Mouse (Mus musculus) thymus, postnatal 0 days (tissue): ENCODE measurements around the gene 4930558K02Rik. TPM values are rescaled to one million over a fixed set of nuclear protein-coding genes. Genes with fewer than 3 reads are reported as not detected.
A peak's percentile ranks its signal among the peaks of the same experiment; 100 is the strongest.

Source experiments
- DNase-seq: peaks from one replicate; pipeline ENCODE4 v3.0.0-alpha.2; 2015; ENCODE audit warnings: low spot score
- polyA plus RNA-seq: library from polyadenylated mRNA; unstranded; fragments of >200 nt; fragmentation: Nextera tagmentation; extraction: Ambion mirVana; gene quantifications from 2 replicates; pipeline ENCODE4 v1.2.1, GENCODE M21; 2015

Gene 4930558K02Rik
- polyA plus RNA-seq, 1 experiment from 2014 or later: 0.40 TPM

DNA sequence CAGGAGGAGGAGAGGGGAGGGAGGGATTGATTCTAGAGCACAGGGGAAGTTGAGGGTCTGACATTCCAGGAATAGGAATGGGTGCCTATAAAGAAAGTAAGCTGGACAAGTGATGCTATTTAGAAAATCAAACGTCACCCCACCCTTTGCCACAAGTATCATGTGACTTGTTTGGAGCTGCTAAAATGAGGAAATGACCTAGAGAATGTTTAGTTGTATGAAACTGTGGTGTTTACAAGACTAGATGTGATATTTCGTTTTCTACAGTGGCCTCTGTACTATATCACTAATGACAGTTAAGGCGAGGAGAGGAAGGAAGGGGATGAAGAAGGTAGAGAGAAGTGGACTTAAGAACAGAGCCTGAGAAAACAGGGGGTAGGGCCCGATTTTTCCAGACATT, 19.3 kb upstream of the 4930558K02Rik start:
- no peak for DNase-seq

DNA sequence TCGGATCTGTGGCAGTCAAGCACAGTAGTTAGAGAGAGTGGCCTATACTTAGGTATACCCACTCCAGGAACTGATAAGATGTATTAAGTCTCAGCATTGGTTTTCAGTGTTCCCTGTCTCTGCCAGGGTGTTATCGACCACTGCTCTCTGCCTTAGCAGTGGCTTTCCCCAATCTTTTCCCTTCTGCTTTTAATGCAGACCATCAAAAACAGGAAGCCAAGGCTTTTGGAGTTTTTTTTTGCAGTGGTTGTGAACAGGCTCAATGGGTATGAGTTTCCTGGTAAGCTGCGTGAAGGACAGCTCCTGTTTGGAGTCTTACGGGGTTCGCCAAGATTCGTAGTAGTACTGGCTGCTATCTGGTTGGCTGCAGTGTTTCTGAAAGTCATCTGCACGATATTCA, 13.0 kb upstream of the 4930558K02Rik start:
- DNase-seq: no peak

DNA sequence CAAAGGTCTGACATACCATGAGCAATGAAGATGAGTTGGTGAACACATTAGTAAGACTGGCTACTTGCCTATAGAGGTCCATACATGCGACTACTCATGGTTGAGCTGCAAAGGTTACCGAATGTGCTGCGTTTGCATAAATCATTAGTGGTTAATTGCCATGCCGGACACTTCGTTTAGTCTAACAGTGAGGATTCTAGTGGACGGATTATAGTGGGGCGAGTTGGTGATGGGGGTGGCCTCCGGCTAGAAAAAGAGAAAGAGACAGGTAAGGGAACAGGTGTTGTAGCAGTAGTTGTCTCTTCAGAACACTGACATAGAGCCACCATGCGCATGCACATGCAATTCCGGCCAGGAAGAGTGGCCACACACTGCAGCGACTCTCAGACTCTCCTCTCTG, 12.4 kb upstream of the 4930558K02Rik start:
- DNase-seq: no peak

DNA sequence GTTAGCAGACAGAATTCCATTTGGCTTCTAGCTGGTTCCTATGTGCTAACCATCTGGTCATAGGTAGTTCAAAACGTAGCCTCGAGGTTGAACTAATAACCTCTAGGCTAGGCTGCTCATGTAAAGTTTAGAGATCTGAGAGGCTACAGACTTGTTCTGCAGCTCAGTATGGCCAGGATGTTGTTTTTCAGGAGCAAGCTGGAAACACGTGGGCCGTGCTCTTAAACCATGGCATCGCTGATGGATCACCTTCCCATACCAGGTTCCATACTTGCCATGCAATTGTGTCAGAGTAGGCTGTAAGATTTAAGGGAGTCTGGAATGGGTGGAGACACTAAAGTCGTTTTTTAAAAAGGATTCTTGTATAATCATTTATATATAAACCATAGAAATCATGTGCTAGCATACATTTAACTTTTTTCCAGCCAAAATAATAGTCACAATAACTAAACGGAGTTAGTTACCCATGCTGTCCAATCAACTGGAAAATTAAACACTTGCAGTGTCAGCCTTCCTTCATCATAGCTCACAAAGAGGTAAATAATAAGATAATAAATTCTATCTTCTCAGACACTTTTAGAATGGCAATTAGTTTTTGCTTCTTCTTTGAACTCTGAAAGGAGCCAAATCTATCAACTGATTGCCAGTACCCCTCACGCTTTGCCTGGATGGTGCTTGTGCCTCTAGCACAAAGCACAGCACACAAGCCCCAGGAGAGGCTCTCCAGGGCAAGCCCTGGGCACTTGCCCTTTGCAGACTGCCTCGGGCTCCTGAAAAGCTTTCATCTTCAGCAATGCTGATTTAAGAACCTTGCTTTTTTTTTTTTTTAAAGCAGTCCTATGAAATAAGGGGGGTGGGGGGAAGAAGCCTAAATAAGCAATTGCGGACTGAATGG, 11.5 kb upstream of the 4930558K02Rik start:
- DNase-seq: no peak

DNA sequence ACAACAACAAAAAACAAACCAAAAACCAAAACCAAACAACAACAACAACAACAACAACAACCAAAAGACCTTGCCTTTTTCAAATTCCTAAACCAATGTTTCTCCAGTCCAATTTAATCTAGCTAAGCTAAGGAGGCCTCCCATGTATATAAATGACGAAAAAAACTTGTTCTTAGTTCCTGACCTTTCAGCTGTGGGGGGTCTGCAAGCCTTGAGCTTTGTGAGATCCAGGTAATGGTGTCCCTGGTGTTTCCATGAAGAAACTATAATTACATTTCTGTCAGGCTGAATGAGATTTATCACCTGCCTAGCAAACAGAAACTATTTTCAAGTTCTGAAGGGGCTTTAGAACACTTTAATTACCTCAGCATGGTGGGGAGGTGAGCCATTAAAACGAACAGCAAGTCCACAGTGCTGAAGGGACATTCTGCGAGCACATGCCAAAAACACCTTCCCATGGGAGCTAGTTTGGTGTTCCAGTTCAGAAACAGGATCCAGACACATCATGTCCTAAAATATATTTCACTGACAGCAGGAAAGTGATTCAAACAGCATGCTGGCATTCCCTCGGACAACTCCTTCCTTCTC, 4.6 kb upstream of the 4930558K02Rik start:
- no peak for DNase-seq

DNA sequence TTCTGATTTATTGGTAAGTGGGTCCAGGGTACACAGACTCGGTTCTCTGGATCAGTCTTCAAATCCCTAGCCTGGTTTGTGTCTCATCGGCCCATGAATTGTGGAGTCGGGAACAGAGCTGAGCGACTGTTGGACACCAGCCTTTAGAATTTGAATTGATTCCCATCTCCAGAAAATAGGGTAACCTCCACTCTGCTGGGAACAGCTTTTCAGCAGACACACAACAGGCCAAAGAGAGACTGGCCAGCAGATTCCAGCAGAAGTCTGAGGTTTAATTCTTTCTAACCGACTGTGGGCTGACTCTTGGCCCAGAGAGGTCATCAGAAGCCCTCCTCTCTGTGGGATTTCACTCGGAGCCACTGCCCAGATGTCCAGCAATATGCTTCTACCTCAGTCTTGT, 4.0 kb upstream of the 4930558K02Rik start:
- DNase-seq: no peak

DNA sequence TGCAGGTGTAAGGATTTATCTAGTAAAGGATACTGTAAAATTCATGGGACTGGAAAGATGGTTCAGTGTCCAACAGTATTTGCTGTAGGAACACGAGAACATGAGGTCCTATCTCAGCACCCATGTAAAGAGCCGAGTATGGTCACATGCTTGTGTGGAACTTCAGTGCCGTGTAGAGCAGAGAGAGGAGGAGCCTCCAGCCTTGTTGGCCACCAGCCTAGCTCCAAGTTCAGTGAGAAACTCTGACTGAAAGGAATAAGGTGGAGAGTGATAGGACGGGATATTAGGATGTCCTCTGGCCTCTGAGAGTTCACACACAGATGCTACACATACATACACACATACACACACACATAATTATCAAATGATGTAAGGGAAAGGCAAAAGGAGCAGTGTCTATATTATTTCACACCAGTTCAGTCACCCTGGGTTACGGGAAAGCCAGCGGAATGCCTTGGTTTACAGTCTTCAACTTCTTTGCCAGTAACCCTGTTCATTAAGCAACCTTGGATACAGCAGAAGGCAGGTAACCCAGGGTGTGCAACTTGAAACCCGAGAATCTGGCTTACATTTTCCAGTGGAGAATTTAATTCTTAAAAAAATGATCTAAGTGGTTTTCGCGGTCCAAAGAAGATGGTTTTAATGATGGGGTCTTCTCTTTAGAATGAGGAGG, 1.3 kb upstream of the 4930558K02Rik start:
- DNase-seq: no peak

DNA sequence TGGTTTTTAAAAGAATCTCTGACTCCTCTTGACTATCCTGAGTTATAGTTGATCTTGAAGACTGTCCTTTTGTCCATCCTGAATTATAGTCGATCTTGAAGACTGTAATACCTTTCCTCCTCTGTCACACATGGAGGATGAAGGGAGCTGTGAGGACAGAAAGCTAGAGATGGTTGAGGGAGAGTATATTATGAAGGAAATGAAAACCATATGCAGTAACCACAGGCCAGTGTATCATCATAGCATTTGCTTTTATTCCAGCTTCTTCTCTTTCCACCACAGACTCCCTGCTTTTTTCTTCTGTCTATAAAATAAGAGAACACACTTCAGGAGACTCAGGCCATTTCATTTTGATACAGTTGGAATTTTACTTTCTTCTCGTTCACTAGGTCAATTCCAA, 610 bp upstream of the 4930558K02Rik start:
- no peak for DNase-seq

DNA sequence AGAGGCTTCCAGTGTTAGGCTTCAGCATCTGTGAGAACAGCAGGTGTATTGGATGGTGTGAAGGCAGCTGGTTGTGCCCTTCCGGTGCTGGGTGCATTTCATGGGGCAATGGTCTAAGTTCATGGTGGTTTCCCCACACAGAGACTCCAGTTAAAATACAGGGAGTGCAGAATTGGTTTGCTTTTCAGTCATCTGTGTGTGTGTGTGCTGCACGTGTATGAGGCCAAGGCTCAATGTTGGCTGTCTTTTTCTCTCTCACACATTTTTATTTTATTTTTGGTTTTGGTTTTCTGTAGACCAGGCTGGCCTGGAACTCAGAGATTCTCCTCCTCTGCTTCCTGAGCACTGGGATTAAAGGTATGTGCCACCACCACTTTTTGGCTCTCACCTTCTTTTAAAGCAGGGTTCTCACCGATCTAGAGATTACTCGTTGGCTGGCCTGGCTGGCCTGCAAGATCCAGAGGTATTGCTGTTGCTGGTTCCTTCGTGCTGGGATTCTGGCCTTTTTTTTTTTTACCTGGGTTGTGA, 1.2 kb downstream of the 4930558K02Rik start:
- DNase-seq: no peak

DNA sequence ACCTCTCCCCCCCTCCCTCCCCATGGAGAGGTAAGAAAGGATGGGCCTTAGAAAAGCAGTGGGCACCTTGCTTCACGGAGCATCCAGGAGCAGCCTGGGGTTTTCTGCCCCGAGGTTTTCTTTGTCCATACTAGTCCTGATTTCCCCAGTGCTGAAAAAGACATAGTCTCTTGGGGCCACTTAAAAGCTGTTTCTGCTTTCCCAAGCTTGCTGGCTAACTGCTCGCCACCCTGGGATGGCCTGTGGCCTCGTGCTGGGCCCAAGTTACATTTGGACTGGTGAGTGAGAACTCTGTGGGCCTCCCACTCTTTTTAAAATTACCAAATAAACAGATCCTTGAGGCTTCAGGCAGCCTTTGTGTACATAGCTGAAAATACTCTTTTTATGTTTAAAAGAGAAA, 2.1 kb downstream of the 4930558K02Rik start:
- no peak for DNase-seq

DNA sequence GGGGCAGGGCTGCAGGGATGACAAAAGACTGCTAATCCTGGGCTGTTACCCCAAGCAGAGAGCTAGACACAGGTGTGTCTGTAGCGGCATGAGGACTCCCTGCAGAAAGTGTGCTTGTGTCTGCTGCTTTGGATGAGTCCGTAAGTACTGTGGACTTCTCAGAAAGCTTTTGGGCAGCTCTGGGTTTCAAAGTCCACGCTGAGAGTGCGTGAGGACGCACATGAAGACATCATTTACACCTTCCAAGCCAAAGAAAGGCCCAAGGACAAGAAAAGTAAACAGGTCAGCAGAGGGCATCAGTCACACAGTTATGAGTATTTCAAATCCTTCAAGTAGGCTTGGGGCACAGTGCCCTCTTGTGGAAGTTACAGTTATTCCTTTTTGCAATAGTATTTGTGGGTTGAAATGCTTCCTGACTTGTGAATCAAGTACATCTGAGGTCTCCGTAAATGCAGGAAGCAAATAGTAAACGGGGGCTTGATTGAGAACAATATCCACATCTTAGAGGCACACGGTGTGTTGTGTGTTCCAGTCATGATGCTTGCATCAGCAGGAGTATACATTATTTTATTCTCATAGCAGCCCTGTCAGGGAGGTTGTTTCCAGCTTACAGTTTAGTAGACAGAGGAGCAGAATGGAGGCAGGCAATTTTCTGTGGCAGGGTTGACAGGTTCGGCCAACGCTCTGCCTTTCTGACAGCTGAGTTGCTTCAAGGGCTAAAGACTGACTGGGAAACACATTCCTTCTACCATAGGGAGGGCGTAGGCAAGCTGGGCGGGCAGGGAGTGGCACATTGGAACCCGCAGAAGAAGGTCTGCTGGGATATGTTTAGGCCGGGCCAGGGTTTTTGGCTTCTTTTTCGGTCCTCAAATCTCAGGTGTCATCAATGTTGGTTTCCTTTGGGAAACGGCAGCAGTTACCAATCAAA, 2.9 kb downstream of the 4930558K02Rik start:
- peak; percentile 91 for DNase-seq

DNA sequence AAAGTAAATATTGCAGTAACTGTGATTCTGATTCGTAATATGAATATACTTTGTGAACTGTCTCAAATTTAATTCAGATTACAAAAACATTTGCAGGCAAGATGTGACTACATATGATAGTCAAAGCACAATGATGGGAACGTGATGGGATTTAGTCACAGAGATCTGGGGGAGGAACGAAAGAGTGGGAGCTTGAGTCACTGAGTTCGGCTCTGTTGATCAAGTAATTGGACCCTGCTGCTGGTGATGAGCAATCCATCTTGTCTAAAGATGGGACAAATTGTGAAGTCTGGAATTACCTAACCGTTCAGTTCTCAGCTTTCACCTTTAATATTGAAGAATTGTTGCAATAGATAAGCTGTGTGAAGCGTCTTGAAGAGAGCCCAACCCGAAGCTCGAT, 7.2 kb downstream of the 4930558K02Rik start:
- no peak for DNase-seq

DNA sequence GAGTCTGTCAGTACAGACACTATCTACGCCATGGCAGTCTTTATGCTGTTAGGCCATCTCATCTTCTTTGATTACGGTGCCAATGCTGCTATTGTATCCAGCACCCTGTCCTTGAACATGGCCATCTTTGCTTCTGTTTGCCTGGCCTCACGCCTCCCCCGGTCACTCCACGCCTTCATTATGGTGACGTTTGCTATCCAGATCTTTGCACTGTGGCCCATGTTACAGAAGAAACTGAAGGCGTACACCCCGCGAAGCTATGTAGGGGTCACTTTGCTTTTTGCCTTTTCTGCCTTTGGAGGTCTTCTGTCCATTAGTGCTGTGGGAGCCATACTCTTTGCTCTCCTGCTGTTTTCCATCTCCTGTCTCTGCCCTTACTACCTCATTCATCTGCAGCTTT, 8.6 kb downstream of the 4930558K02Rik start:
- DNase-seq: no peak

DNA sequence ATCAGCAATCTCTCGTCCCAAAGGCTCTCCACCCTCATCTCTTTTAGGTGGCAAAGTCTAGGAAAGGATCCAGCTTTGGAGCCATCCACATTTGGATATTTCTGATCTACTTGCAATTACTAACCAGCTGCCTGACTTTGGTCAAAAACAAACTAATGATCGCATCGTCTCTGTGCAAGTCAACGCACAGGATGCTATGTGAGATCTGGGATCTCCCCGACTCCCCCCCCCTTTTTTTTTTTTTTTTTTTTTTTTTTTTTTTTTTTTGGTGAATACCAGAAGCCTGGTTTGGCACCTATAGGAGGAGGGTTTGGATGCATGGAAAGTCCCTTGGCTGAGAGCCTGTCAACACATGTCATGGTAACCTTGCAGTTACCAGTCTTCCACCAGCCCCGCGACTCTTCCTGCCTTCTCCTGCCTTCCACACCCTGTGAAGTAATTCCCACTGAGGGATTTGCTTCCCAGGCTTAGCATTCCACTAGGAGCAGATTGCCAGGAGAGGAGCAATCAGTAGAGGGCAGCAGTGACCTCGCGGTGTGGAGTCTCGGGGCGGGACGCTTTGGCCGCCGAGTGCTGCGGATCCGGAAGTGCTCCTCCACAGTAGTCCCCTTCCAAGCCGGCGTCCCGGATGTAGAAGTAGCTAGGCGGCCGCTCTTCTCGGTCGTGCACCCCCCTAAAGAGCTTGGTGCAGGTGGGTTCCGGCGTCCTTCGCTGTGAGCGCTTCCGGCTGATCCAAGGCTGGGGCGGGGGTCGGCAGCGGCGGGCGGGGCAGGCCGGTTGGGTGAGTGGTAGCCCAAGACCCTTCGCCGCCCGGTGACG, 10.6 kb downstream of the 4930558K02Rik start, which contains the start of gene Pigc:
Gene Pigc, plus strand, starts transcription at position 598 of the 819 bp plus-strand sequence.
- peak; percentile 92 for DNase-seq

DNA sequence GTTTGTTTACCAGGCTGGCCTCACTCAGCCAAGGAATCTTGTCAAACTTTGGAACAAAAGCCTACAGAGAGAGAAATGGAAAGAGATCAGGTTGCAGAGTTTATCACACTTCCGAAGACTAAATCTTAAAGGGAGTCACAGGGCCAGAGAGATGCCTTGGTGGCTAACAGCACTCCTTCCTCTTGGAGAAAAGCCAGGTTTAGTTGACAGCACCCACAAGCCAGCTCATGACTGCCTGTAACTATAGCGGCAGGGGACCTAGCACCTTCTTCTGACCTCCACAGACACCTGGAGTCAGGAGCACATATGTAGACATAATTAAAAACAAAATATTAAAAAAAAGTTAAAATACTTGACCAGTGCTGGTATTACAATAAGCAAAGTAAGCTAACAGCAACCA, 11.5 kb downstream of the 4930558K02Rik start:
- DNase-seq: no peak

DNA sequence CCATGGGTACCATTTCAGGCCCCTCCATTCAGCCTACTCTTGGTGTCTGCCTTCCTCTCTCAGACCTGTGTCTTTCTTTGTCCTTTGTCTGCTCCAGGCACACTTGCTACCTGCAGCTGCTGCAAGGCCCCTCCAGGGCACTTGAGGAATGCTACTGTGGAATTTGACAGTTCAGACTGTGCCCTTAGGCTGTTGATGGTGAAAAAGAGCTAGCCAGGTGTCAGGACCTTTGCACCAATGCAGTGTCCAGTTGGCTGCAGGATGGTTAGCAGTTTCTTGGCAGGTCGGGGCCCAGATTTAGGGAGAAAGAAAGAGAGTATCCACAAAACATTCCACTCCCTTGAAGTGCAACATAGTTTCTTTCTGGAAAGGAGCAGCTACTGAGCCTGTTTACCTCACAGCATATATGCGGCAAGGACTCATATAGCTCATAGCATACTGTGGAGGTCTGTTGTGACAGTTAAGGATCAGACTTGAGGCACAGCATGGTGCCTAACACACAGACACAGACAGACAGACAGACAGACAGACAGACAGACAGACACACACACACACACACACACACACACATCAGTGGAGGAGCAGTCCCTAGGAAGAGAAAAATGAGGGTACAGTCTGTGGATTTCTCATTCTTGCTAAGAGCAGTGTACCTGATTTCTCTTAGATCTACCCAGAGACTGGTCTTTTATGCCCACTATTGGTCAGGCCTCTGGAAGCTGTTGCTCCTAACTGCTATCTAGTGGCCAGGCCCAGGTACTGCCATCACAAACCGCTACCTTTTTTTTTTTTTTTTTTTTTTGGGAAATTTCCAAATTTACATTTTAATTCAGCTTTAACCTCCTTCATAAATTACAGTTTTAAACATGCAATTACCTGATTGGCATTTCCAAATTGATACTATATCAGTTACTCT, 16.7 kb downstream of the 4930558K02Rik start:
- DNase-seq: peak; percentile 25

DNA sequence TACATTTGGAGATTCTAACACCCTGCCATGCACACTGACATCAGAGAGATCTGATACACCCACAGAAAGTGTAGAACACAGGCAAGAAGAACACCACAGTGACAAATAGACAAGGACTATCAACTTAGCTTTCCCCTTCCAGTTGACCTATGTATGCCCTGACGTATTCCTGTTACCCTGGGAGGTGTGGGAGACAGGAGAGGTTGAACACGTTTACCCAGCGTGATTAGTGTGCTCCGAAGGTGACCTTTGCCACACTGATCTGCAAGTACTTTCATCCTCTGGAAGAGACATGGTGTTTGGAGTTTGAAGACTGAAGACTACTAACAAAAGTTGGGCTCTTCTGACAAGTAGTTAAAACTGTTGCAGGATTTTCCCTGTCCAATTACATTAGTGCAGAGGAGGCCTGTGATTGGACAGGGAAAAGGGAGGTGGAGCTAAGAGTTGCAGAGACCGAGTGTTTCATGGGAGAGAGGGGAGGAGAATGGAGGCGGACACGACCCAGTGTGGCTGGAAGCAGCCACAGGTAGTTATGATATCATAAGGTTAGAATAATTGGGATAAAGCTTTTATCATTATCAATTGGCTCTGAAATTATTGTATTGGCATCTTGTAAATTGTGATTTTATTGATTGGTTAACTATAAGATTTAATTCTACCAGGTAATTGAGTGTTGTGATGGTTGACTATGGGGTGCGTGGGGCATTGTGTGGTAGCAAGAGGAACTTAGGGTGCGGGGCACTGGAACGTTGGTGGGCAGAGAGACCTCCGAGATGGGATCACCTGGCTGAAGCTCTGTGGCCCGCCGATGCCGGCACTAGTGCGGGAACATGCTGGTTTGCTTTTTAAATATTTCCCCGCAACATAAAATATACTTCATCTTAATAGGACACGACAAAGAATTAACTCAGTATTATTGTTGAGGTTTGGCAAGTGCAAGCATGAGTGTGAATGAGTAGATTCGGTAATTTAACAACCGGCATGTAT, 21.2 kb downstream of the 4930558K02Rik start:
- DNase-seq: no peak

DNA sequence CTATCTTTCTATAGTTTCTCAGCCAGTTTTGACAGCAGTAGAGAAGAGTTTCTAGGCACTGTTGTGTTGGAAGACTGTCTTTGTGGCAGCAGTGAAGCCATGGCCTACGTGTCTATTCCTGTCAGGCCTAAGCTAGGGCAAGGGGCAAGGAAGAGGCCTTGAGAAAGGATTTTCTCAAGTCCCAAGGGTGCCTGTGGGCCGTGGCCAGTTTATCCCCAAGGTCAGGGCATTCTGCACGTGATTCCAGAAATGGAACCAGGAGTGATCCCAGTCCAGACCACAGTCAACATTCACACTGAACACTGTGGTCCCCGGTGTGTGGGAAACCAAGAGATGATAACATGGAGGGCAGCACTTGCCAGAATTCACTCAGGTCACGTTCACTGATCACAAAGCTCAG, 23.6 kb downstream of the 4930558K02Rik start:
- DNase-seq: no peak
